Mouse (Mus musculus) liver, adult 2 months (tissue): ENCODE measurements around the gene Vmn1r25.
"Not testable (repeated sequence)": the region's sequence is repeated elsewhere in the genome, so short reads cannot be mapped to it uniquely, and the experiment has no call there.

Source experiments
- CTCF ChIP-seq: fragments of 200-500 bp; IDR thresholded peaks from 2 replicates; pipeline ENCODE4 v1.5.1; 2011; ENCODE audit warnings: low read depth, low read length, control low read depth
- POLR2A ChIP-seq: fragments of 200-500 bp; IDR thresholded peaks from 2 replicates; pipeline ENCODE4 v1.6.1; 2011; ENCODE audit warnings: low read length, control low read depth; ENCODE audit not compliant: insufficient read depth; ENCODE audit errors: extremely low read depth

GRCm38 (mm10) chr6:57961403-57961802 is 19.2 kb downstream of the Vmn1r25 start, which contains the start of gene Vmn1r24:
- not testable (repeated sequence) for TF ChIP-seq POLR2A, CTCF
